Mouse (Mus musculus): Measurements from ENCODE around the gene Rbfox3.

The Rbfox3 gene

DNA sequence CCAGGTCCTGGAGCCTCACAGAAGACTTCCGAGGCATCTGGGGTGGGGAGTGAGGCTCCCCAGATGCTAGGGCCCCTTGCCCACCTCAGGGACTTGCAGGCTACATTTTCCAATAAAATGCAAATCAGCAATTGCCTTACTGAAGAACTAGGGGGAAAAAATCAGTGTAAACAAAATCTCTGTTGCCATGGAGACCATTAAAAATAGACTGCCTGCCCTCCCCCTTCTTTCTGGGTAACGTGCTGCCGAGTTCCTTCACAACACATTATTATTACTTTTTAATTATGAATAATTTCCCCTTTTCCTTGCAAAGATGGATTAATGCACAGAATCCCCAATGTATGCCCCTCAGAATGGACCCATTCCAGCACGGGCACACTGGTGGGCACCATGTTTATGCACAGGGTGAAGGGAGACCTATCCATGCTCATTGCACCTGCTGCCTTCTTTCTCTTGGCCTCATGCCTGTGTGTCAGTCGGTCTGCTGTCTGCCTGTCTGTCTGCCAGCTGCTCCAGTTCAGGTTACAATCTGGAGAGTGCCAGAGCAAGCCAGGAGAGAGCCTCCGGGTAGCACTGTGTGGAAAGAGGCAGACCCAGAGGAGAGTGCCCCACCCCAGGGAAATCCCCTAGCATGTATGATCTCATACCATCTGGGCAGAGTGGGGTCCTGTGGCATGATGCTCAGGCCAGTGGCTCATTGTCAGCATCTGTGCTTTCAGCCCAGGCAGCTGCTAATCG lies 159.3 kb downstream of the Rbfox3 start:
- Histone ChIP-seq H3K27me3 (ENCODE audit: insufficient read depth, low read length) (0 out of 2 replicates have a peak, but pooled peaks cover 6% of the 10 kb centered on the region), H3K4me1 (replicated peaks; ENCODE audit: low read depth, low read length) (no peaks in the 10 kb centered on the region), H3K9me3 (ENCODE audit: low read length) (no peaks in the 10 kb centered on the region), H3K4me3 (replicated peaks; ENCODE audit: low read length) (no peak overlapping the region), H3K36me3 (ENCODE audit: insufficient read depth, low read length) (no peaks in the 10 kb centered on the region)
- TF ChIP-seq NANOG (IDR thresholded peaks at IDR 0.05; ENCODE audit: borderline replicate concordance, low read length), result no peak
- no peak for TF ChIP-seq CTCF (conservative IDR thresholded peaks at IDR 0.05; ENCODE audit: low read length)
- no peak for TF ChIP-seq POU5F1 (IDR thresholded peaks at IDR 0.05; ENCODE audit: borderline replicate concordance, low read length)

DNA sequence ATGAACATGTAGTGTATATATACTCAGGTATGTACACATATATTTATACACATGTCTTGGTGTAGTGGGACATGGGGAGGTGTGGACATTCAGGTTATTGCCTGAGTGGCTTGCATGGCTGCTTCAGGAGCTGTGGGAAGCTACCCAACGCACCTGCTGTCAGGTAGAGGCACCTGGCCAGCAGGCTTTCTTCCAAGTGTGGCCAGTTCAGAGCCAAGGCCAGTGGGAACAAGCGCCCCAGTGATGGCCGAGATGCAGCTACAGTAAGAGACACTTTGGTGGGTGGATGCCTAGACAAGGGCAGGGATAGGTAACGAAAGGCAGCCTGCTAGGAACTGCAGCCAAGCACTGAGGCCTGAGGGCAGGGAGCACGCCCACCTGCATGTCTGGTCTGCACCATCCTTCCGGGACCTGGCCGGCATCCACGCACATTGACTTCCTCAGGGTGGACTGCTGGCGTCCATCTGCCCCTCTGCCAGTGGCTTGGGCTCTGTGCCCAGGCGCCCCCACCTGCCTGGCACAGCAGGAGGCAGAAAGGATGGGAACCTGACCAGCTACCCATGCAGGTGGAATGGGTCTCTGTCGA lies 160.6 kb downstream of the Rbfox3 start:
- Histone ChIP-seq H3K27me3 (ENCODE audit: insufficient read depth, low read length) (peaks cover 14% of the 10 kb centered on the region), H3K36me3 (ENCODE audit: insufficient read depth, low read length) (no peaks in the 10 kb centered on the region), H3K9me3 (ENCODE audit: low read length) (no peaks in the 10 kb centered on the region), H3K4me3 (replicated peaks; ENCODE audit: low read length) (no peak overlapping the region), H3K4me1 (replicated peaks; ENCODE audit: low read depth, low read length) (no peaks in the 10 kb centered on the region; the same call in 1 of the 2 replicates)
- TF ChIP-seq CTCF (conservative IDR thresholded peaks at IDR 0.05; ENCODE audit: low read length), result no peak
- no peak for TF ChIP-seq POU5F1 (IDR thresholded peaks at IDR 0.05; ENCODE audit: borderline replicate concordance, low read length)
- TF ChIP-seq NANOG (IDR thresholded peaks at IDR 0.05; ENCODE audit: borderline replicate concordance, low read length), result no peak

DNA sequence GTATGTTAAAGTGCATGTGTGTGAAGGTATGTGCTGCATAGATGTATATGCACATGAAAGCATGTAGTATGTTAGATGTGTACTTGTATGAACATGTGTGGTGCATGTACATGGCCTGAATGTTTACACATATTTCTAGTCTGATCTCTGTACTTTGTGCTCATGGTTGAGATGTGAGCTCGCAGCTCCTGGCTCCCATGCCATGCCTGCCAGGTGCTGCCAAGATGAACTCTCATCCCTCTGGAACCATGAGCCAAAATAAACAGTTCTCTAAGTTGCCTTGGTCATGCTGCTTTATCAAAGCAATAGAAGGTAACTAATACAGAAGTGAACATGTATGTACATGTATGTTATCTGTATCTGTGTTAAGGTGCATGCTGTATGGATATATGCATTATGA lies 161.9 kb downstream of the Rbfox3 start:
- Histone ChIP-seq H3K27me3 (ENCODE audit: insufficient read depth, low read length) (peaks cover 27% of the 10 kb centered on the region), H3K4me3 (replicated peaks; ENCODE audit: low read length) (no peak overlapping the region), H3K36me3 (ENCODE audit: insufficient read depth, low read length) (no peaks in the 10 kb centered on the region), H3K4me1 (replicated peaks; ENCODE audit: low read depth, low read length) (peaks cover 13% of the 10 kb centered on the region), H3K9me3 (ENCODE audit: low read length) (no peaks in the 10 kb centered on the region)
- TF ChIP-seq CTCF (conservative IDR thresholded peaks at IDR 0.05; ENCODE audit: low read length), result no peak

DNA sequence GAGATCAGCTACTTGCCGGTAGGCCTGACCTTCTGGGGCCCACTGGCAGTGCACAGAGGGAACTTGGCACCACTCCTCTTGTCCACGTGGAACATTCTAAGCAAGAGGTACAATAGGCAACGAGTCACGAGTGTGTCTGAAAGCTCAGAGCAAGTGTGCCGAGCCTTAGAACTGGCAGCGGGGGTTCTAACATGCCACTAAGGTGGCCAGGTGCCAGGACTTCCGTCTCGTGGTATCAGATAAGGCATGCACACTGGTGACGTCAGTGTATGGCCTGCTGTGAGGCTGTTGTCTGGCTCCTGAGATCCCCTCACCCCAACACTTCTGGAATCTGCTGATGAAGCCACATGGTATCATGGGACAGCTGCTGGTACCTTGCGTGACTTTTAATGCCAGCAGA lies 162.8 kb downstream of the Rbfox3 start:
- TF ChIP-seq NANOG (IDR thresholded peaks at IDR 0.05; ENCODE audit: borderline replicate concordance, low read length), result no peak
- no peak for TF ChIP-seq CTCF (conservative IDR thresholded peaks at IDR 0.05; ENCODE audit: low read length)
- TF ChIP-seq POU5F1 (IDR thresholded peaks at IDR 0.05; ENCODE audit: borderline replicate concordance, low read length), result no peak
- Histone ChIP-seq H3K4me1 (replicated peaks; ENCODE audit: low read depth, low read length) (peaks cover 18% of the 10 kb centered on the region), H3K27me3 (ENCODE audit: insufficient read depth, low read length) (peaks cover 35% of the 10 kb centered on the region), H3K4me3 (replicated peaks; ENCODE audit: low read length) (no peak overlapping the region), H3K36me3 (ENCODE audit: insufficient read depth, low read length) (no peaks in the 10 kb centered on the region), H3K9me3 (ENCODE audit: low read length) (no peaks in the 10 kb centered on the region)

DNA sequence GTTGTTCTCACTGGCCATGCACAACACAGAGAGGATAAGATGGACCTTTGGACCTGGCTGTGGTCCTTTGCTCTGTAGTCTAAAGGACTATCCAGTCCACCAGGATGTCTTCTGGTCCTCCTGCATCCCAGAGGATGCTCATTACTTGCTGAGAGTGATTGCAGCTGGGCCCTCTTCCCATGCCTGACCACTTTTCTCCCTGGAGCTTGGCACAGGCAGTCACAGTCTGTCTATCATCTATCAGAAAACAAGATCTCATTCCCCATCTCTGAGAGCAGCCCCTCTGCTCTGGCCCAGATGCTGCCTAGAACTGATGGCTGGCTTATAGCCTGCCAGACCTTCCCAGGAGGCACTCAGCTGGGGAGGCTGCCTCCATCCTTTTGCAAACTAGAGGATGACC lies 166.1 kb downstream of the Rbfox3 start:
- H3K9me3 ChIP-seq (ENCODE audit: low read length), result no peaks in the 10 kb centered on the region
- no peak for TF ChIP-seq CTCF (conservative IDR thresholded peaks at IDR 0.05; ENCODE audit: low read length)
- no peak for TF ChIP-seq NANOG (IDR thresholded peaks at IDR 0.05; ENCODE audit: borderline replicate concordance, low read length)
- no peak for TF ChIP-seq POU5F1 (IDR thresholded peaks at IDR 0.05; ENCODE audit: borderline replicate concordance, low read length)
- peaks cover 18% of the 10 kb centered on the region for H3K4me1 ChIP-seq (replicated peaks; ENCODE audit: low read depth, low read length)
- H3K27me3 ChIP-seq (ENCODE audit: insufficient read depth, low read length), result peaks cover 42% of the 10 kb centered on the region
- no peaks in the 10 kb centered on the region for H3K36me3 ChIP-seq (ENCODE audit: insufficient read depth, low read length)
- peak overlapping the region; percentile 23; the same call in 1 of the 2 replicates for H3K4me3 ChIP-seq (replicated peaks; ENCODE audit: low read length)

DNA sequence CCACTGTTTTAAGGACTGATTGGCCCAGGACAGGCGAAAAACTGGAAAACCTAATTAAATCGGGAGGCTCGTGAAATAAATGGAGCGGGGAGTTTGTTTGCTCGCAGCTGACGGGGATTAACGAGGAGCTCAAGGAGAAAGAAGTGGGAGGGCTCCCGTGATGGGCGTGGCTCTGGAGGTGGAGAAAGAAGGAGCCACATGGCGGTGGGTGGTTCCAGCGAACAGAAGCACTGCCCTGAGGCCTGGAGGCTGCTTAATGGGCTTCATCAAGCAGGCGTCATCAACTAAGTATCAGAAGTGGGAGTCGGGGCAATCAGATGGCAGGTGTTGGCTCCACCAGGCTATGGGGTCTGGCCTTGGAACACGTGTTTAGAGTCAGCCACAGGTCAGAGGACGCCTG lies 166.6 kb downstream of the Rbfox3 start:
- peaks cover 21% of the 10 kb centered on the region for H3K4me1 ChIP-seq (replicated peaks; ENCODE audit: low read depth, low read length)
- peak overlapping the region; percentile 23; the same call in 1 of the 2 replicates for H3K4me3 ChIP-seq (replicated peaks; ENCODE audit: low read length)
- peaks cover 42% of the 10 kb centered on the region for H3K27me3 ChIP-seq (ENCODE audit: insufficient read depth, low read length)
- no peaks in the 10 kb centered on the region for H3K36me3 ChIP-seq (ENCODE audit: insufficient read depth, low read length)
- TF ChIP-seq CTCF (conservative IDR thresholded peaks at IDR 0.05; ENCODE audit: low read length), result no peak
- TF ChIP-seq NANOG (IDR thresholded peaks at IDR 0.05; ENCODE audit: borderline replicate concordance, low read length), result no peak
- no peak for TF ChIP-seq POU5F1 (IDR thresholded peaks at IDR 0.05; ENCODE audit: borderline replicate concordance, low read length)
- H3K9me3 ChIP-seq (ENCODE audit: low read length), result no peaks in the 10 kb centered on the region

DNA sequence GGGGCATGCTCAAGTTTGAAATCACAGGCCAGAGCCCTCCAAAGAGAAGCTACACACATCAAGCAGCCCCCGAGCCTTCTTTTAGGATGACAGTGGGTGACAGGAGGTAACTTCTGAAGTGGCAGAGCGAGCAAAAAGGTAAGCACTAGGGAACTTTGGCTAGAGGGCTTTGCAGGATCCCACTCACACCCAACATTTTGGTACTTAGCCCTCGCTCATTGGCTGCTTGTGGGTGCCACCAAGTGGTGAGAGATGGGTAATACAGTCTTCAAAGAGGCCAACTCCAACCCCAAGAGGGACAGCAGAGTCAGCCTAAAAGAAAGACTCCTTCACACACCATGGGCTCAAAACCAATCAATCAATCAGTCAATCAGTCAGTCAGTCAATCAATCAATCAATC lies 168.6 kb downstream of the Rbfox3 start:
- H3K4me1 ChIP-seq (replicated peaks; ENCODE audit: low read depth, low read length), result peaks cover 29% of the 10 kb centered on the region
- no peaks in the 10 kb centered on the region for H3K36me3 ChIP-seq (ENCODE audit: insufficient read depth, low read length)
- H3K27me3 ChIP-seq (ENCODE audit: insufficient read depth, low read length), result peaks cover 41% of the 10 kb centered on the region
- no peaks in the 10 kb centered on the region for H3K9me3 ChIP-seq (ENCODE audit: low read length)
- no peak overlapping the region for H3K4me3 ChIP-seq (replicated peaks; ENCODE audit: low read length)
- no peak for TF ChIP-seq POU5F1 (IDR thresholded peaks at IDR 0.05; ENCODE audit: borderline replicate concordance, low read length)
- TF ChIP-seq CTCF (conservative IDR thresholded peaks at IDR 0.05; ENCODE audit: low read length), result peak; percentile 63
- no peak for TF ChIP-seq NANOG (IDR thresholded peaks at IDR 0.05; ENCODE audit: borderline replicate concordance, low read length)

DNA sequence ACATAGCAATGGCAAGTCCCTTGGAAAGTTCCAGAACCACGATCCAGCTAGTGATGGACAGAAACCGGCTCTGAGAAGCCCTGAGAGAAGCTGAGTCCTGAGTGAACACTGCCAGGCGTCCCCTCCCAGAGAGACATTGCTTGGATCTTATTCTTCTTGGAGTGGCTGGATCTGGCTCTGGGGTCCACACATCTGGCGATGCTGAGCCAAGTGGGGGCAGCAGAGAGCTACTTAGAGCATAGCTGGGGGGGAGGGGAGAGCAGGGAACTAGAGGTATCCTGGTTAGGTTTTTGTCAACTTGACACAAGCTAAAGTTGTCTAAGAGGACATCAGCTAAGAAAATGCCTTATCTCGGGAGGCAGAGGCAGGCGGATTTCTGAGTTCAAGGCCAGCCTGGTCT lies 170.1 kb downstream of the Rbfox3 start:
- TF ChIP-seq CTCF (conservative IDR thresholded peaks at IDR 0.05; ENCODE audit: low read length) (peak; percentile 39), NANOG (IDR thresholded peaks at IDR 0.05; ENCODE audit: borderline replicate concordance, low read length) (no peak), POU5F1 (IDR thresholded peaks at IDR 0.05; ENCODE audit: borderline replicate concordance, low read length) (no peak)
- no peaks in the 10 kb centered on the region for H3K9me3 ChIP-seq (ENCODE audit: low read length)

More for the DNA sequence above, 170.1 kb downstream of the Rbfox3 start:
- H3K4me1 ChIP-seq (replicated peaks; ENCODE audit: low read depth, low read length), result peaks cover 29% of the 10 kb centered on the region
- H3K36me3 ChIP-seq (ENCODE audit: insufficient read depth, low read length), result no peaks in the 10 kb centered on the region
- H3K27me3 ChIP-seq (ENCODE audit: insufficient read depth, low read length), result peaks cover 31% of the 10 kb centered on the region
- H3K4me3 ChIP-seq (replicated peaks; ENCODE audit: low read length), result no peak overlapping the region
